Mouse (Mus musculus) kidney, postnatal 36 days (tissue): ENCODE data around the gene Klri2.
"Not testable (repeated sequence)": the region's sequence is repeated elsewhere in the genome, so short reads cannot be mapped to it uniquely, and the experiment has no call there.

ENCODE experiments used
- DNase-seq, 2 experiments: peaks; one replicate each; pipeline ENCODE4 v3.0.0; 2021 to 2022; ENCODE audit warnings: mixed read lengths in 2 of 2

Gene Klri2

GRCm38 (mm10) chr6:129740069-129740721 lies at the start of gene Klri2:
TSS of gene Klri2 (minus strand) at chr6:129740484.
- DNase-seq: no peak

GRCm38 (mm10) chr6:129784170-129784569 lies 43.9 kb upstream of the Klri2 start, which contains the start of gene Gm156:
TSS of gene Gm156 (minus strand) at chr6:129784270.
- not testable (repeated sequence) for DNase-seq

GRCm38 (mm10) chr6:129747654-129748032 lies 7.4 kb upstream of the Klri2 start:
- no peak for DNase-seq

- no peak for DNase-seq
Observed at GRCm38 (mm10) chr6:129747016-129747653, 6.9 kb upstream of the Klri2 start.

GRCm38 (mm10) chr6:129746151-129746550 lies 5.9 kb upstream of the Klri2 start:
- no peak for DNase-seq

GRCm38 (mm10) chr6:129736414-129736813 lies 3.9 kb downstream of the Klri2 start:
- no peak for DNase-seq

- no peak for DNase-seq
Observed at GRCm38 (mm10) chr6:129727237-129727636, 13.0 kb downstream of the Klri2 start.

- no peak for DNase-seq
Observed at GRCm38 (mm10) chr6:129721390-129721789, 18.9 kb downstream of the Klri2 start.

- DNase-seq: no peak
Observed at GRCm38 (mm10) chr6:129720487-129720886, 19.8 kb downstream of the Klri2 start.

- DNase-seq: no peak
Observed at GRCm38 (mm10) chr6:129717032-129717431, 23.3 kb downstream of the Klri2 start, which contains the start of gene Klri1. TSS of gene Klri1 (minus strand) at chr6:129717132.

- no peak for DNase-seq
Observed at GRCm38 (mm10) chr6:129713566-129713965, 26.7 kb downstream of the Klri2 start.

- DNase-seq: not testable (repeated sequence)
Observed at GRCm38 (mm10) chr6:129691436-129691835, 48.8 kb downstream of the Klri2 start.

- peak; percentile 0 to 1 for DNase-seq
Observed at GRCm38 (mm10) chr6:129680379-129680778, 59.9 kb downstream of the Klri2 start.
